Mouse (Mus musculus): ENCODE data around the gene Dhx35. TPM values are rescaled to one million over a fixed set of nuclear protein-coding genes. Genes with fewer than 3 reads are reported as not detected.
A peak's percentile ranks its signal among the peaks of the same experiment; 100 is the strongest.

Dhx35 gene
- polyA plus RNA-seq, 1 experiment from 2014 or later, result 14.9 TPM

DNA sequence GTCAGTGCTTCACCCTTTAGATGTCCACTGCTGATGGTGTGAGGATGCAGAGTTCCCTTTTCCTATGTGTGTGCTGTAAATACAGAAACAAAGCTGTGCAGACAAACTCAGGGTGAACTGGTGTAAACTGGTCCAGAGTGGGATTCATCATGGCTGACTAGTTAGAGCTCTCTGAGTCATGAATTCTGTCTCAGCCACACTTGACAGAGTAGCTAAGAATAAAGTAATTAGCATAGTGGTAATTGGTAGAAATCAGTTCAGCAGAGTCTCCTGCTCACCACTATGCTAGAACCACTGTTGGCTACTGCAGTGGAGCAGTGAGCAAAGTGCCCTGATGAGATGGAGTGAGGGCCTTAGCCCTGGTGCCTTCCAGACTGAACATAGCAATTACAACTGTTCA lies 21.1 kb downstream of the Dhx35 start:
- Histone ChIP-seq H3K9ac (replicated peaks) (no peak overlapping the region), H3K27me3 (no peaks in the 10 kb centered on the region), H3K4me2 (replicated peaks) (no peak overlapping the region), H3K4me1 (replicated peaks) (no peaks in the 10 kb centered on the region), H3K9me3 (no peaks in the 10 kb centered on the region), H3K36me3 (peaks cover 35% of the 10 kb centered on the region), H3K4me3 (replicated peaks) (no peak overlapping the region), H3K27ac (no peak overlapping the region)
- ATAC-seq, result no peak

GRCm38 (mm10) chr2:158816239-158816638 lies 21.6 kb downstream of the Dhx35 start:
- Histone ChIP-seq H3K36me3 (peaks cover 40% of the 10 kb centered on the region), H3K4me3 (replicated peaks) (no peak overlapping the region), H3K4me2 (replicated peaks) (no peak overlapping the region), H3K27ac (no peak overlapping the region), H3K9ac (replicated peaks) (no peak overlapping the region), H3K9me3 (no peaks in the 10 kb centered on the region), H3K27me3 (no peaks in the 10 kb centered on the region), H3K4me1 (replicated peaks) (no peaks in the 10 kb centered on the region)
- no peak for ATAC-seq
- 95% methylated on average over 4 of the region's 4 CpGs for WGBS

DNA sequence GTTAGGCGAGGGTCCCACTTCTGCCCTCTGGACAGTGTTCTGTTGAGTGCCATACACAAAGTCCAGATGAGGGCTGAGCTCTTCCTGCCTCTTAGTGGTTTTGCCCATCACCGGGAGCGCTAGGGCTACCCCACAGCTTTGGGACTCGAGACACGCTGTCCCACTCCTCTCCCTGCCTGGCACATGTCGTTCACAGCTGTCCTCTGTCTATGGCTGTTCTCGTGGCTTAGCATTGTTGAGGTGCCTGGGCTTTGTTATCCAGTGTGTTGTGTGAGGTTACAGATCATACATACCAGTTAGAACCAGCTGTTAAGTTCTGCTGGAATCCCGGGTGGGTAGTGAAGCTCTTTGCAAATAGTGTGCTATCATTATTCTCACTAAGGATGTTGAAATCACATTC lies 23.1 kb downstream of the Dhx35 start:
- WGBS, result 92% methylated on average over 8 of the region's 8 CpGs
- no peaks in the 10 kb centered on the region for H3K4me1 ChIP-seq (replicated peaks)
- H3K27ac ChIP-seq, result no peak overlapping the region
- H3K4me3 ChIP-seq (replicated peaks), result no peak overlapping the region
- peaks cover 47% of the 10 kb centered on the region for H3K36me3 ChIP-seq
- H3K9ac ChIP-seq (replicated peaks), result no peak overlapping the region
- no peak for ATAC-seq
- no peaks in the 10 kb centered on the region for H3K9me3 ChIP-seq
- no peak overlapping the region for H3K4me2 ChIP-seq (replicated peaks)
- H3K27me3 ChIP-seq, result no peaks in the 10 kb centered on the region

GRCm38 (mm10) chr2:158828124-158828523 lies 33.5 kb downstream of the Dhx35 start:
- H3K36me3 ChIP-seq, result peaks cover 63% of the 10 kb centered on the region
- 88% methylated on average over 2 of the region's 2 CpGs for WGBS
- no peaks in the 10 kb centered on the region for H3K9me3 ChIP-seq
- no peak overlapping the region for H3K4me2 ChIP-seq (replicated peaks)
- no peaks in the 10 kb centered on the region for H3K27me3 ChIP-seq
- H3K4me1 ChIP-seq (replicated peaks), result peaks cover 2% of the 10 kb centered on the region
- no peak for ATAC-seq
- H3K4me3 ChIP-seq (replicated peaks), result no peak overlapping the region
- H3K27ac ChIP-seq, result no peak overlapping the region
- H3K9ac ChIP-seq (replicated peaks), result no peak overlapping the region

- Histone ChIP-seq H3K9me3 (no peaks in the 10 kb centered on the region), H3K4me3 (replicated peaks) (no peak overlapping the region), H3K27me3 (no peaks in the 10 kb centered on the region), H3K36me3 (peaks cover 67% of the 10 kb centered on the region), H3K27ac (no peak overlapping the region), H3K9ac (replicated peaks) (no peak overlapping the region), H3K4me1 (replicated peaks) (peaks cover 7% of the 10 kb centered on the region), H3K4me2 (replicated peaks) (no peak overlapping the region)
- WGBS, result 79% methylated on average over 6 of the region's 6 CpGs
- no peak for ATAC-seq
Measured at GRCm38 (mm10) chr2:158829746-158830145, 35.1 kb downstream of the Dhx35 start.

GRCm38 (mm10) chr2:158833221-158833620 lies 38.6 kb downstream of the Dhx35 start:
- H3K9me3 ChIP-seq, result no peaks in the 10 kb centered on the region
- H3K27me3 ChIP-seq, result no peaks in the 10 kb centered on the region
- H3K4me3 ChIP-seq (replicated peaks), result no peak overlapping the region
- WGBS, result 75% methylated on average over 5 of the region's 5 CpGs
- no peak overlapping the region for H3K4me2 ChIP-seq (replicated peaks)
- peaks cover 73% of the 10 kb centered on the region for H3K36me3 ChIP-seq
- peaks cover 7% of the 10 kb centered on the region for H3K4me1 ChIP-seq (replicated peaks)
- 0 out of 2 replicates have a peak, but pooled peaks have one; percentile 34 for ATAC-seq
- H3K9ac ChIP-seq (replicated peaks), result 0 out of 2 replicates have a peak overlapping the region, but pooled peaks have one; percentile 10
- 0 out of 2 replicates have a peak overlapping the region, but pooled peaks have one; percentile 30 for H3K27ac ChIP-seq

- Histone ChIP-seq H3K9ac (replicated peaks) (no peak overlapping the region), H3K36me3 (peaks cover 70% of the 10 kb centered on the region), H3K4me1 (replicated peaks) (peaks cover 7% of the 10 kb centered on the region), H3K4me3 (replicated peaks) (no peak overlapping the region), H3K27me3 (no peaks in the 10 kb centered on the region), H3K9me3 (no peaks in the 10 kb centered on the region), H3K4me2 (replicated peaks) (no peak overlapping the region), H3K27ac (no peak overlapping the region)
- ATAC-seq, result no peak
- 70% methylated on average over 2 of the region's 2 CpGs for WGBS
Measured at GRCm38 (mm10) chr2:158833645-158834044, 39.0 kb downstream of the Dhx35 start.

DNA sequence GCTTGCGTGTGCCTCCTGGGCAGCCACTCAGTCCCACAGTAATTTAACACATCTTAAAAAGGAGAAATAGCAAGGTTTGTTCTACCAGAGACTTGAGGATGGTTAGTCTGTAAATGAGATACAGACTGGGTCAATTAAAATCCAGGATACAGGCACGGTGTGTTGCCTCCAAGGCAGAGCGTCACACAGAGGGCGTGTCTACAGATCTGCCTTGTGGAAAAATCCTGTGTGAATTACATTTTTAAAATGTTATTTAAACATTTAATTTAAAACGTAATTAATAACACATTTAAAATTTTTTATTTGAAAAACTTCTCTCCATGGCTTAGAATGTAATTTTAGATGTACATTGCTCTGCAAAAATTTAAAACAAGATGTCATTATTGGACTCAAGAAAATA lies 48.7 kb downstream of the Dhx35 start:
- Histone ChIP-seq H3K9ac (replicated peaks) (no peak overlapping the region), H3K9me3 (no peaks in the 10 kb centered on the region), H3K4me2 (replicated peaks) (no peak overlapping the region), H3K4me3 (replicated peaks) (no peak overlapping the region), H3K27me3 (no peaks in the 10 kb centered on the region), H3K27ac (no peak overlapping the region), H3K4me1 (replicated peaks) (peaks cover 8% of the 10 kb centered on the region; the same call in 1 of the 2 replicates), H3K36me3 (peaks cover 30% of the 10 kb centered on the region)
- 86% methylated on average over 5 of the region's 5 CpGs for WGBS
- no peak for ATAC-seq

- Histone ChIP-seq H3K9me3 (no peaks in the 10 kb centered on the region), H3K4me3 (replicated peaks) (no peak overlapping the region), H3K27ac (no peak overlapping the region), H3K36me3 (peaks cover 43% of the 10 kb centered on the region), H3K4me1 (replicated peaks) (peaks cover 5% of the 10 kb centered on the region; the same call in 1 of the 2 replicates), H3K4me2 (replicated peaks) (no peak overlapping the region), H3K9ac (replicated peaks) (no peak overlapping the region), H3K27me3 (no peaks in the 10 kb centered on the region)
- no peak for ATAC-seq
- 81% methylated on average over 5 of the region's 5 CpGs for WGBS
Measured at GRCm38 (mm10) chr2:158845031-158845430, 50.4 kb downstream of the Dhx35 start.

DNA sequence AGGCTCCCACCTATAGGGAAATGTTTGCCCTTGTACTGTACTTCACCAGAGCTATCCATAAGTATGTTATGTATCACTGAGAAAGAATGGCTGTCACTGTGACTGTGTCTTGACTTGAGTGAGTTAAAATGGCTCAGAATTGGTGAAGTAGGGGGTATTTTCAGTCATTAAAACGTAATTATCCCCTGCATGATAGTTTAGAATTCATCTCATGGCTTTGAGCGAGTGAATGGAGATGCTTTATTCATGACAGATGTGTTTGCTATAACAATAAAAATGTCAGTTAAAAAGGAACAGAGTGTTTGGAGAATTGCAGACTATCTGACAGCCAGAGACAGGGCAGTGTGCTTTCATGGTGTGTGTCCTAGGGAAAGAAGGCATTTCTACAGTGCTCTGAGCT lies 51.6 kb downstream of the Dhx35 start:
- H3K27ac ChIP-seq, result peak overlapping the region; percentile 48
- no peak overlapping the region for H3K4me3 ChIP-seq (replicated peaks)
- no peak overlapping the region for H3K9ac ChIP-seq (replicated peaks)
- no peak overlapping the region for H3K4me2 ChIP-seq (replicated peaks)
- peaks cover 46% of the 10 kb centered on the region for H3K36me3 ChIP-seq
- H3K9me3 ChIP-seq, result no peaks in the 10 kb centered on the region
- no peaks in the 10 kb centered on the region for H3K4me1 ChIP-seq (replicated peaks)
- WGBS, result 70% methylated on average over 2 of the region's 2 CpGs
- no peak for ATAC-seq
- no peaks in the 10 kb centered on the region for H3K27me3 ChIP-seq

- H3K9ac ChIP-seq (replicated peaks), result no peak overlapping the region
- H3K4me1 ChIP-seq (replicated peaks), result no peaks in the 10 kb centered on the region
- H3K4me2 ChIP-seq (replicated peaks), result no peak overlapping the region
- 96% methylated on average over 3 of the region's 3 CpGs for WGBS
- H3K27ac ChIP-seq, result no peak overlapping the region
- no peak overlapping the region for H3K4me3 ChIP-seq (replicated peaks)
- H3K27me3 ChIP-seq, result no peaks in the 10 kb centered on the region
- H3K9me3 ChIP-seq, result no peaks in the 10 kb centered on the region
- peaks cover 42% of the 10 kb centered on the region for H3K36me3 ChIP-seq
- no peak for ATAC-seq
Measured at GRCm38 (mm10) chr2:158847991-158848390, 53.4 kb downstream of the Dhx35 start.

DNA sequence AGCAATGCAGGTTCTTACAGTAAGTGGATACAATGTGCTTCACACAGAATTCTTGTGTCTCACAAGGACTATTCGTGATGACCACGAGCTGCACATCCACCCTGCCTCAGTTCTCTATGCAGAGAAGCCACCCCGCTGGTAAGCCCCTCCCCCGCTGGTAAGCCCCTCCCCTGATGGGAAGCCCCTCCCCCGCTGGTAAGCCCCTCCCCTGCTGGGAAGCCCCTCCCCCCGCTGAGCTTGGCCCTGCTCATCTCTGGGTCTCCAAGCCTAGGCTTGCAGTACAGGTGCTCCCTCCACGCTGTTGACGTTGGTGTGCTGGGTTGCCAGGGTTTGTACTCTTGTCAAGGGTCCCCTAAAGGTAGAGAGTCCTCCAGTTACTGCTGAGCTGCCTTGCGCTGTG lies 54.8 kb downstream of the Dhx35 start:
- WGBS, result 73% methylated on average over 9 of the region's 9 CpGs
- peaks cover 41% of the 10 kb centered on the region for H3K36me3 ChIP-seq

DNA sequence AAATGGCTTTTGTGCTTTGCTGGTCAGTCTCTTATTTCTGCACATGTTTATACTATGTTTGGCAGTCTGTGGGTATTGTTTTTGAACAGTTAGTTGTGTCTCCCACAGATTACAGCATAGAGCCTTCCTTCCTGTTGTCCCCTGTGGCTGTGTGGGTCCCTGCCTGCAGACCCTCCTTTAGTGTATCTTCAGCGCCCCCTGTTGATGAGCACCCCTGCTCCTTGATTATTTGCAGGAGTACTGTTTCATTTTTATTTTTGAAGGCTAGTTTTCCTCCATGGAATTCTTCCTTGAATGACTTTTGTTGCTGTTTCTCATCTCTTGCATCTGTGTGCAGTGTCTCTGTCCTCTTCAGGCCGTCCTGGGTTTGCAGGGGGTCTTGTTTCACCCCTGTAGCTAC lies 58.0 kb downstream of the Dhx35 start:
- Histone ChIP-seq H3K27ac (no peak overlapping the region), H3K9ac (replicated peaks) (no peak overlapping the region), H3K4me2 (replicated peaks) (no peak overlapping the region), H3K4me3 (replicated peaks) (no peak overlapping the region), H3K36me3 (peaks cover 58% of the 10 kb centered on the region), H3K9me3 (no peaks in the 10 kb centered on the region), H3K4me1 (replicated peaks) (no peaks in the 10 kb centered on the region), H3K27me3 (no peaks in the 10 kb centered on the region)
- WGBS, result 36% methylated on average over 2 of the region's 2 CpGs
- ATAC-seq, result no peak

More for the DNA sequence above, 54.8 kb downstream of the Dhx35 start:
- Histone ChIP-seq H3K27me3 (no peaks in the 10 kb centered on the region), H3K4me3 (replicated peaks) (no peak overlapping the region), H3K9ac (replicated peaks) (no peak overlapping the region), H3K4me1 (replicated peaks) (no peaks in the 10 kb centered on the region), H3K4me2 (replicated peaks) (no peak overlapping the region), H3K27ac (no peak overlapping the region), H3K9me3 (no peaks in the 10 kb centered on the region)
- ATAC-seq, result no peak
